Mouse (Mus musculus) left cerebral cortex, postnatal 10 days (tissue): ENCODE results near the gene Cxcl5. TPM values are rescaled to one million over a fixed set of nuclear protein-coding genes. Genes with fewer than 3 reads are reported as not detected.
"Not testable (repeated sequence)": the region's sequence is repeated elsewhere in the genome, so short reads cannot be mapped to it uniquely, and the experiment has no call there.

Source experiments
- DNase-seq, 2 experiments: peaks; one replicate each; pipeline ENCODE4 v3.0.0; 2021 to 2022; ENCODE audit warnings: low spot score in 2 of 2, mixed read lengths in 1 of 2; ENCODE audit errors: extremely low spot score in 1 of 2
- intact Hi-C: fragments of 180-260 bp; cut with DNase I; formaldehyde crosslinking; loops from one replicate; pipeline ENCODE4 v1.15.1; 2025
- microRNA-seq: library from miRNA; unstranded; fragments of <30 nt; microRNA quantifications from one replicate; pipeline ENCODE4 v1.2.0, GENCODE M21; 2022
- total RNA-seq, 2 experiments: library from RNA; stranded (reverse); gene quantifications; 2 replicates each; pipeline ENCODE4 v1.2.3; 2021

The Cxcl5 gene
- total RNA-seq, 2 experiments from 2014 or later = not detected

- DNase-seq = no peak
- intact Hi-C loops = no loop called here
Observed at GRCm38 (mm10) chr5:90777621-90778020, 18.5 kb downstream of the Cxcl5 start.

GRCm38 (mm10) chr5:90778856-90779255 lies 19.7 kb downstream of the Cxcl5 start:
- DNase-seq = no peak
- intact Hi-C loops = no loop called here

- intact Hi-C loops = no loop called here
- no peak for DNase-seq
Observed at GRCm38 (mm10) chr5:90783697-90784096, 24.5 kb downstream of the Cxcl5 start.

- no peak for DNase-seq
- intact Hi-C loops = loop anchor here (5.0 kb wide), 1 partner anchor 124 kb away; no protein-coding TSS in a partner anchor
Observed at GRCm38 (mm10) chr5:90785659-90786588, 26.8 kb downstream of the Cxcl5 start, which contains the start of gene Cxcl3. Cxcl3 (plus strand) TSS chr5:90786103.

GRCm38 (mm10) chr5:90788114-90788513 lies 29.0 kb downstream of the Cxcl5 start:
- intact Hi-C loops = loop anchor here (5.0 kb wide), 1 partner anchor 126 kb away; no protein-coding TSS in a partner anchor
- no peak for DNase-seq

- DNase-seq = no peak
- intact Hi-C loops = loop anchor here (5.0 kb wide), 1 partner anchor 127 kb away; no protein-coding TSS in a partner anchor
Observed at GRCm38 (mm10) chr5:90789306-90790073, 30.3 kb downstream of the Cxcl5 start.

- intact Hi-C loops = no loop called here
- DNase-seq = no peak
Observed at GRCm38 (mm10) chr5:90790074-90790502, 30.9 kb downstream of the Cxcl5 start.

GRCm38 (mm10) chr5:90794195-90794625 lies 35.0 kb downstream of the Cxcl5 start, which contains the start of gene Cxcl15:
Cxcl15 (plus strand) TSS chr5:90794534.
- intact Hi-C loops = no loop called here
- no peak for DNase-seq

GRCm38 (mm10) chr5:90795392-90795791 lies 36.2 kb downstream of the Cxcl5 start:
- DNase-seq, intact Hi-C loops: not testable (repeated sequence)

GRCm38 (mm10) chr5:90804574-90804973 lies 45.4 kb downstream of the Cxcl5 start:
- DNase-seq = no peak
- intact Hi-C loops = no loop called here

GRCm38 (mm10) chr5:90806050-90806449 lies 46.9 kb downstream of the Cxcl5 start:
- DNase-seq = no peak
- intact Hi-C loops = no loop called here

GRCm38 (mm10) chr5:90807176-90807950 lies 48.2 kb downstream of the Cxcl5 start:
- intact Hi-C loops = no loop called here
- DNase-seq = no peak

Small RNA genes lying within 50 kb of the gene (microRNA-seq; reads per million reads assigned to microRNA genes)
- not detected for gene Gm24322

Other genes with a start within 250 kb of the Cxcl5 start
- gene Afm, start 240.4 kb upstream of the Cxcl5 start, total RNA-seq = not detected
- 1 to 10 TPM in 1 of 2 experiments, under 1 TPM in 1; 0.89 to 1.1 TPM for gene 5830473C10Rik, start 198.3 kb upstream of the Cxcl5 start, total RNA-seq
- gene Rassf6, start 118.7 kb upstream of the Cxcl5 start, total RNA-seq = 1 to 10 TPM in 1 of 2 experiments, under 1 TPM in 1; 0.81 to 1.9 TPM
- not detected for gene Ppbp, start 9.2 kb downstream of the Cxcl5 start, total RNA-seq
- 1 to 10 TPM; 1.6 to 8.3 TPM for gene Pf4, start 13.1 kb downstream of the Cxcl5 start, total RNA-seq
- not detected for gene Cxcl3, start 26.7 kb downstream of the Cxcl5 start, total RNA-seq
- not detected for gene Cxcl15, start 35.2 kb downstream of the Cxcl5 start, total RNA-seq
- under 1 TPM in 1 of 2 experiments, not detected in 1; 0.55 TPM for gene Cxcl1, start 131.9 kb downstream of the Cxcl5 start, total RNA-seq
- not detected for gene Cxcl2, start 144.5 kb downstream of the Cxcl5 start, total RNA-seq
- 10 to 100 TPM; 18.0 to 18.5 TPM for gene Mthfd2l, start 171.8 kb downstream of the Cxcl5 start, total RNA-seq